Mouse (Mus musculus): ENCODE measurements at regions not wholly inside any gene's neighbourhood (a gene's known extent, or its start where the extent isn't known, plus 50 kb on each side); places are given as distances from the start of the nearest gene placed in this dataset.

DNA sequence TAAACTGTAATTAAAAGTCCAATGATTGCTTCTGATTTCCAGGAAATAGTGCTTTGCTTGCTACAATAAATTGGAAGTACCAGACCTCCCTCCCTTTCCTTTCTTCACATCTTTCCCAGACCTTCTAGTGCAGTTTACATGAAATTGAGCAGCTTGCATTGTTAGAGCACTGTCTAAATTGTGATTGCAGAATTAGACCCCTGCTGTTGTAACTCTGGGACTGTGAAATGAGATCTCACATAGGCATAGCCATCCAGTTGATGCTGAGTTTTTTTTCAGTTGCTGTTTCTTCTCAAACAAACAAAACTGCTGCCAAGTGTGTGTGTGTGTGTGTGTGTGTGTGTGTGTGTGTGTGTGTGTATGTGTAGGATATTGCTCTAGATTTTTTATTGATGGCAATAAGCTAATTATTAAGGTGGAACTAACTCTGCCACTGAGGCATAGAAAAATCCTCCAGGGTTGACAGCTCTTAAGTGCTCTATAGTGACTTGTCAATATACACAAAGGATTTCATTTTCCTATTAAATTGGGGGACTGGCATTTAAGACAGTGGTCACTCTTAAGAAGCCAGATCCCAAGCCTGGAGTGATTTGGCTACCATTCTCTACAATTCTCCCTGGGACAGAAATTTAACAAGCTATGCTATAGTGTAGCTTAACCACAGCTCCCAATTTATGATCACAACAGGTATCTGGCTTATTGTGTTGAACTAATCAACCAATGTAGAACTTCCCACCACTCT, 217.2 kb downstream of the Kcna4 start:
- TF ChIP-seq CTCF (IDR thresholded peaks at IDR 0.05; ENCODE audit: extremely low read depth, insufficient read depth, low read length) (no peak), POLR2A (IDR thresholded peaks at IDR 0.05; ENCODE audit: extremely low read depth, insufficient read depth, low read length) (no peak)
